ENCODE assay signal across 20 mouse cellular contexts in genomic region chr8:87093716-87094115, GRCm38 (mm10).
DNase-seq lines count a peak whose midpoint lies in the region; ATAC-seq and TF ChIP-seq lines count a peak whose summit lies in the region.
"Had no signal": no experiment of that assay in that cellular context is flagged by ENCODE, and none has a peak within 500 bp of the region (broad histone marks: within the 10 kb centered on the region; RNA-seq: fewer than 3 reads in every experiment).

No protein-coding gene starts in this region.

- H3K4me3 ChIP-seq in hindbrain, embryonic 16.5 days (ENCODE audit: low read length): no peak overlapping the region
- H3K4me3 ChIP-seq in hindbrain, embryonic 13.5 days: no peak overlapping the region
- no peak overlapping the region for H3K4me3 ChIP-seq in midbrain, postnatal 0 days (ENCODE audit: low read depth, low read length)
- no peak overlapping the region for H3K4me3 ChIP-seq in midbrain, embryonic 16.5 days (ENCODE audit: low read depth, low read length)
- H3K4me3 ChIP-seq: embryonic facial prominence, embryonic 12.5 days; forebrain, embryonic 15.5 days; heart, embryonic 13.5 days; intestine, embryonic 15.5 days had no signal

- H3K9ac ChIP-seq in hindbrain, embryonic 16.5 days (ENCODE audit: low read depth, low read length): no peak overlapping the region
- no peak overlapping the region for H3K9ac ChIP-seq in hindbrain, embryonic 13.5 days
- H3K9ac ChIP-seq in midbrain, postnatal 0 days (replicated peaks; ENCODE audit: low read length, poor library complexity, severe bottlenecking): no peak overlapping the region
- H3K9ac ChIP-seq in midbrain, embryonic 16.5 days (ENCODE audit: low read depth, low read length): no peak overlapping the region
- H3K9ac ChIP-seq: embryonic facial prominence, embryonic 12.5 days; forebrain, embryonic 15.5 days; heart, embryonic 13.5 days; intestine, embryonic 15.5 days had no signal

- 62% methylated on average over 10 of the region's 10 CpGs for WGBS in hindbrain, embryonic 16.5 days
- WGBS in hindbrain, embryonic 13.5 days: 59% methylated on average over 10 of the region's 10 CpGs
- 74% methylated on average over 10 of the region's 10 CpGs for WGBS in midbrain, postnatal 0 days
- 69% methylated on average over 10 of the region's 10 CpGs for WGBS in midbrain, embryonic 16.5 days

- H3K9me3 ChIP-seq in hindbrain, embryonic 16.5 days (ENCODE audit: control insufficient read depth, low read length): no peaks in the 10 kb centered on the region
- no peaks in the 10 kb centered on the region for H3K9me3 ChIP-seq in hindbrain, embryonic 13.5 days
- H3K9me3 ChIP-seq in midbrain, postnatal 0 days (ENCODE audit: low read length): no peaks in the 10 kb centered on the region
- H3K9me3 ChIP-seq in midbrain, embryonic 16.5 days (replicated peaks; ENCODE audit: control insufficient read depth, low read length, poor library complexity, severe bottlenecking): no peaks in the 10 kb centered on the region
- H3K9me3 ChIP-seq: embryonic facial prominence, embryonic 12.5 days; forebrain, embryonic 15.5 days; heart, embryonic 13.5 days; intestine, embryonic 15.5 days had no signal

- no peaks in the 10 kb centered on the region for H3K27me3 ChIP-seq in hindbrain, embryonic 16.5 days (replicated peaks; ENCODE audit: control insufficient read depth, insufficient read depth, low read length)
- no peaks in the 10 kb centered on the region for H3K27me3 ChIP-seq in hindbrain, embryonic 13.5 days
- no peaks in the 10 kb centered on the region for H3K27me3 ChIP-seq in midbrain, postnatal 0 days (ENCODE audit: insufficient read depth, low read length)
- H3K27me3 ChIP-seq in midbrain, embryonic 16.5 days (ENCODE audit: control insufficient read depth, insufficient read depth, low read depth, low read length): no peaks in the 10 kb centered on the region
- H3K27me3 ChIP-seq: CH12.LX; embryonic facial prominence, embryonic 12.5 days; forebrain, embryonic 15.5 days; heart, embryonic 13.5 days; intestine, embryonic 15.5 days had no signal

- ATAC-seq in hindbrain, embryonic 16.5 days: 0 out of 2 replicates have a peak, but pooled peaks have one; percentile 30
- ATAC-seq in hindbrain, embryonic 13.5 days (ENCODE audit: low FRiP score): no peak
- ATAC-seq in midbrain, postnatal 0 days (ENCODE audit: low FRiP score): no peak
- ATAC-seq in midbrain, embryonic 16.5 days: no peak
- ATAC-seq: activated CD4-positive, CD25-positive, alpha-beta regulatory T cell, adult 4 months; forebrain, embryonic 15.5 days; intestine, embryonic 15.5 days; Patski had no signal

- DNase-seq in adrenal gland, postnatal 10 days: peak; percentile 26
- no peak for DNase-seq in adrenal gland, adult 18-20 months (ENCODE audit: low spot score in 2 of 2)
- peak; percentile 33 for DNase-seq in midbrain, postnatal 0 days (ENCODE audit: low spot score)
- DNase-seq in adrenal gland, postnatal 14 days: peak; percentile 24
- DNase-seq in kidney, postnatal 4 days: no peak
- DNase-seq: cerebellum, adult 11-12 months; gastrocnemius, postnatal 36 days; heart, adult 11 months; heart, postnatal 4 days; kidney, adult 18-20 months had no signal

- no peak for TF ChIP-seq CTCF in midbrain, postnatal 0 days (IDR thresholded peaks at IDR 0.05)

- H3K4me1 ChIP-seq in hindbrain, embryonic 16.5 days (ENCODE audit: control insufficient read depth, insufficient read depth, low read depth, low read length): peaks cover 3% of the 10 kb centered on the region; the same call in 1 of the 2 replicates
- H3K4me1 ChIP-seq in hindbrain, embryonic 13.5 days (replicated peaks): peaks cover 9% of the 10 kb centered on the region
- H3K4me1 ChIP-seq in midbrain, postnatal 0 days (ENCODE audit: insufficient read depth, low read length): no peaks in the 10 kb centered on the region
- no peaks in the 10 kb centered on the region for H3K4me1 ChIP-seq in midbrain, embryonic 16.5 days (ENCODE audit: control insufficient read depth, insufficient read depth, low read length)
- H3K4me1 ChIP-seq: embryonic facial prominence, embryonic 12.5 days; forebrain, embryonic 15.5 days; heart, embryonic 13.5 days; intestine, embryonic 15.5 days had no signal

- H3K27ac ChIP-seq in hindbrain, embryonic 16.5 days (ENCODE audit: low read depth, low read length): no peak overlapping the region
- no peak overlapping the region for H3K27ac ChIP-seq in hindbrain, embryonic 13.5 days
- no peak overlapping the region for H3K27ac ChIP-seq in midbrain, postnatal 0 days (ENCODE audit: low read depth, low read length)
- no peak overlapping the region for H3K27ac ChIP-seq in midbrain, embryonic 16.5 days (ENCODE audit: low read length)
- H3K27ac ChIP-seq: embryonic facial prominence, embryonic 12.5 days; forebrain, embryonic 15.5 days; heart, embryonic 13.5 days; intestine, embryonic 15.5 days had no signal

- no peaks in the 10 kb centered on the region for H3K36me3 ChIP-seq in hindbrain, embryonic 16.5 days (ENCODE audit: control insufficient read depth, insufficient read depth, low read length)
- H3K36me3 ChIP-seq in hindbrain, embryonic 13.5 days: no peaks in the 10 kb centered on the region
- no peaks in the 10 kb centered on the region for H3K36me3 ChIP-seq in midbrain, postnatal 0 days (ENCODE audit: insufficient read depth, low read length)
- no peaks in the 10 kb centered on the region for H3K36me3 ChIP-seq in midbrain, embryonic 16.5 days (ENCODE audit: control insufficient read depth, insufficient read depth, low read length)
- H3K36me3 ChIP-seq: embryonic facial prominence, embryonic 12.5 days; forebrain, embryonic 15.5 days; heart, embryonic 13.5 days; intestine, embryonic 15.5 days had no signal

- H3K4me2 ChIP-seq in hindbrain, embryonic 16.5 days (ENCODE audit: low read length): no peak overlapping the region
- no peak overlapping the region for H3K4me2 ChIP-seq in hindbrain, embryonic 13.5 days
- no peak overlapping the region for H3K4me2 ChIP-seq in midbrain, postnatal 0 days (ENCODE audit: low read depth, low read length, poor library complexity, severe bottlenecking)
- H3K4me2 ChIP-seq in midbrain, embryonic 16.5 days (ENCODE audit: low read length): no peak overlapping the region
- H3K4me2 ChIP-seq: embryonic facial prominence, embryonic 12.5 days; forebrain, embryonic 15.5 days; heart, embryonic 13.5 days; intestine, embryonic 15.5 days had no signal

Comparison
In these comparisons a context has a peak if more than half of its experiments do, and no peak if none do; other contexts are left out.
1. DNase-seq: peak in adrenal gland, postnatal 10 days (single experiment), midbrain, postnatal 0 days (single experiment) and adrenal gland, postnatal 14 days (single experiment); none in adrenal gland, adult 18-20 months (0 of 2) and kidney, postnatal 4 days (0 of 2).